Mouse (Mus musculus) heart, adult 2 months (tissue): ENCODE measurements at regions not wholly inside any gene's neighbourhood (a gene's known extent, or its start where the extent isn't known, plus 50 kb on each side); places are given as distances from the start of the nearest gene placed in this dataset.

ENCODE experiments used
- EP300 ChIP-seq: fragments of 200-500 bp; IDR thresholded peaks from 2 replicates; pipeline ENCODE4 v1.6.1; 2011; ENCODE audit warnings: low read depth, low read length, control low read depth; ENCODE audit not compliant: insufficient read depth
- POLR2A ChIP-seq: fragments of 200-500 bp; IDR thresholded peaks from 2 replicates; pipeline ENCODE4 v1.6.1; 2011; ENCODE audit warnings: mild to moderate bottlenecking, low read depth, low read length, control low read depth; ENCODE audit not compliant: insufficient read depth

GRCm38 (mm10) chr16:76905205-76905996 lies 108.1 kb upstream of the Usp25 start:
- no peak for TF ChIP-seq POLR2A
- no peak for TF ChIP-seq EP300
